Mouse (Mus musculus) erythroblast, embryonic 14.5 days (primary cell): Measurements from ENCODE around the gene Kcnk18.

Experiments
- GATA1 ChIP-seq: IDR thresholded peaks from 2 replicates; pipeline ENCODE4 v1.6.1; 2012; ENCODE audit warnings: low read length, inconsistent platforms, mixed read lengths
- TAL1 ChIP-seq: IDR thresholded peaks from 3 replicates; pipeline ENCODE4 v1.6.1; 2012; ENCODE audit warnings: low read length, inconsistent platforms, mixed read lengths

DNA sequence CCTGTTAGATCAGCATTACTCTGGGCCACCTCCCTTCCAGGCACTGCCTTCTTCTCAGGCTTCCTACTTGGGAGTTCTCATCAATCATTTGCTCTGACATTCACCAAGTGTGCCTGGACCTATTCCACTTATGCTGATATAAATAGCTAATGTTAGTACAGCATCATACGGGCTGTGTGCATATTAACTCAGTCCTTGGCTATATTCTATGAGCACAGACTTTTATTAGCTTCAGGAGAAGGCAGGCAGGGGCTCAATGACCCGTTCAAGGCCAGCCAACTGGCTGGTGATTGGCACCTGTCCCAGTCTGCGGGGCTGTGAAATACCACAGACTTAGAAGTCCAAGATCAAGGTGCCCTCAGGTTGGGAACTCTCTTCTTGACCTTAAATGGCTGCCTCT is 35.0 kb upstream of the Kcnk18 start:
- no peak for TF ChIP-seq TAL1
- TF ChIP-seq GATA1 = no peak
